Mouse (Mus musculus) C2C12 (cell line): ENCODE measurements around the gene Bcl11a. TPM values are rescaled to one million over a fixed set of nuclear protein-coding genes. Genes with fewer than 3 reads are reported as not detected.

Experiments used
- H3K27me3 ChIP-seq: one replicate; pipeline ENCODE4 v1.6.1; 2011; ENCODE audit not compliant: control insufficient read depth, insufficient read depth, insufficient read length
- H3K36me3 ChIP-seq: one replicate; pipeline ENCODE4 v1.6.1; 2011; ENCODE audit not compliant: control insufficient read depth, insufficient read depth
- H3K4me3 ChIP-seq: one replicate; pipeline ENCODE4 v1.5.1; 2011; ENCODE audit warnings: mild to moderate bottlenecking, control low read depth; ENCODE audit not compliant: poor library complexity, insufficient read depth, severe bottlenecking
- H3K79me2 ChIP-seq: one replicate; pipeline ENCODE4 v1.6.1; 2011; ENCODE audit not compliant: control insufficient read depth, insufficient read depth
- H3K79me3 ChIP-seq: one replicate; pipeline ENCODE4 v1.6.1; 2011; ENCODE audit warnings: low read depth, control low read depth
- H3ac ChIP-seq: one replicate; pipeline ENCODE3; 2011; ENCODE audit warnings: low read depth; ENCODE audit not compliant: control insufficient read depth, insufficient read length
- CEBPB ChIP-seq: IDR thresholded peaks from one replicate; pipeline ENCODE4 v1.6.1; 2011; ENCODE audit warnings: low read depth, mild to moderate bottlenecking, control low read depth, moderate library complexity
- CTCF ChIP-seq: IDR thresholded peaks from one replicate; pipeline ENCODE4 v1.5.1; 2011; ENCODE audit not compliant: control insufficient read depth, insufficient read depth, insufficient read length
- FOSL1 ChIP-seq: IDR thresholded peaks from one replicate; pipeline ENCODE4 v1.8.0; 2011; ENCODE audit warnings: mild to moderate bottlenecking, low read length; ENCODE audit not compliant: poor library complexity, insufficient read depth, severe bottlenecking
- MAX ChIP-seq: IDR thresholded peaks from one replicate; pipeline ENCODE4 v1.6.1; 2011; ENCODE audit warnings: mild to moderate bottlenecking, control low read depth
- MYOD1 ChIP-seq: IDR thresholded peaks from one replicate; pipeline ENCODE4 v1.6.1; 2011; ENCODE audit warnings: low read depth; ENCODE audit not compliant: control insufficient read depth, insufficient read length
- MYOG ChIP-seq: IDR thresholded peaks from one replicate; pipeline ENCODE4 v1.6.1; 2011; ENCODE audit not compliant: control insufficient read depth, insufficient read length; ENCODE audit errors: extremely low read depth
- USF1 ChIP-seq: IDR thresholded peaks from one replicate; pipeline ENCODE4 v1.6.1; 2011; ENCODE audit warnings: low read depth, mild to moderate bottlenecking, control low read depth, moderate library complexity
- polyA plus RNA-seq: library from polyadenylated mRNA; unstranded; fragments of >200 nt; fragmentation: generic; extraction: Trizol; gene quantifications from one replicate; pipeline ENCODE4 v1.2.1, GENCODE M21; 2012; ENCODE audit warnings: missing spikeins

Bcl11a gene
- polyA plus RNA-seq, 1 experiment, result not detected

DNA sequence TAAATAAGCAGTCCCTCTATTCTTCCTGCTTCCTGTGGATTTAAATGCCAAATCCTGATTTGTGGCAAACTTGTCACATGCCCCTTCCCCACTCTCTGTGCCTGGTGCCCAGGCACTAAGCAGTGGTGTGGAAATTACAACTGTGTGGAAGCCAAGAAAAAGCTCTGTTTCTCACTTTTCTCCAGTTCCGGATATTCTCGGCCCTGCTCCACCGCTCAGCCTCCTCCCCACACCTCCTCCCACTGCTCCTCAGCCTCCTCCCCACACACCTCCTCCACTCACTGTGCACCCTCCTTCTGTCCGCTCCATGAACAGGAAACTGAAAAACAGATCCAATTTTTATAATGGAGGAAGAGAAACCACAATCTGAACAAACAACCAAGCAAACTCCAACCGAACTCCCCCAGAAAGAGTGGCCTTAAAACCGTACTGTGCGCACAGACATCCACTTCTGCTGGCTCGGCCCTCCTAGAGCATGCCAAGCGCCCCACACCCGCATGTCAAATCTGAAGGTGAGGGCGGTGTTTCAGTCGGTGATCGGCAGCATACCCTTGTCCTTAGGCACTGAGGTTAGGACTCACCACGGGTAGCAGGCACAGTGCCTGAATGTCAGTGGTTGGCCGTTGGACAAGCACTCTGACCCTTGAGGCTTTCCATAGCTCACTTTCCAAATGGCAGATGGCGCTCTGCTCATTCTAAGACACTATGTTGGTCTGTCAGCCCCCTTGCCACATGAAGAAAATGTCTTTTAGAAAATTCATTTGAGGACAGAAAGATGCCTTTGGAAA is 66.5 kb downstream of the Bcl11a start:
- H3K27me3 ChIP-seq, result no peaks in the 10 kb centered on the region
- no peaks in the 10 kb centered on the region for H3K79me2 ChIP-seq
- H3ac ChIP-seq, result no peak overlapping the region
- H3K4me3 ChIP-seq, result no peak overlapping the region
- H3K36me3 ChIP-seq, result no peaks in the 10 kb centered on the region
- H3K79me3 ChIP-seq, result no peaks in the 10 kb centered on the region
- TF ChIP-seq CEBPB (no peak), CTCF (no peak), MYOG (no peak), FOSL1 (no peak), USF1 (no peak), MYOD1 (no peak), MAX (no peak)

GRCm38 (mm10) chr11:24146034-24146433 is 68.2 kb downstream of the Bcl11a start:
- Histone ChIP-seq H3ac (no peak overlapping the region), H3K79me2 (no peaks in the 10 kb centered on the region), H3K27me3 (no peaks in the 10 kb centered on the region), H3K79me3 (no peaks in the 10 kb centered on the region), H3K4me3 (no peak overlapping the region), H3K36me3 (no peaks in the 10 kb centered on the region)
- TF ChIP-seq CEBPB, result no peak
- TF ChIP-seq MYOD1, result no peak
- TF ChIP-seq USF1, result no peak
- no peak for TF ChIP-seq MAX
- no peak for TF ChIP-seq FOSL1
- TF ChIP-seq MYOG, result no peak
- no peak for TF ChIP-seq CTCF

DNA sequence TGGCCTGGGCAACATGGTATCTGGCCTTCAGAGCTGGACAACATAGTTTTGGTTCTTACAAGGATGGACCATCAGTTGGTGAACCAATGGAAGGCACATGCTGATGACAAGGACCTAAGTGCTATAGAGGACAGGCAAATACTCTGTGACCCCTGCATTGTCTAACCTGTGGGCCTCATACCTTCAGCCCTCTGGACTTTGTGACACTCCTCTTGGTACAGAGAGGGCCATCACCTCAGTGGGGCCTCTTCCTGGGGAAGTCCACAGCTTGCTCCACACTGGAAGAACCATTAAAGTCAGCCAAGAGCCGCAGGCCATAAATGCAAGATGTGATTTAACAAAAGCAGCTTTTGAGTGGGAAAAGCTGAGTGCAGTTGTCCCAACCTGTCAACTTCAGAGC is 68.6 kb downstream of the Bcl11a start:
- TF ChIP-seq USF1 (no peak), MYOG (no peak), FOSL1 (no peak), MYOD1 (no peak), MAX (no peak), CEBPB (no peak), CTCF (no peak)
- H3K79me2 ChIP-seq, result no peaks in the 10 kb centered on the region
- no peaks in the 10 kb centered on the region for H3K27me3 ChIP-seq
- H3ac ChIP-seq, result no peak overlapping the region
- no peak overlapping the region for H3K4me3 ChIP-seq
- H3K79me3 ChIP-seq, result no peaks in the 10 kb centered on the region
- no peaks in the 10 kb centered on the region for H3K36me3 ChIP-seq

DNA sequence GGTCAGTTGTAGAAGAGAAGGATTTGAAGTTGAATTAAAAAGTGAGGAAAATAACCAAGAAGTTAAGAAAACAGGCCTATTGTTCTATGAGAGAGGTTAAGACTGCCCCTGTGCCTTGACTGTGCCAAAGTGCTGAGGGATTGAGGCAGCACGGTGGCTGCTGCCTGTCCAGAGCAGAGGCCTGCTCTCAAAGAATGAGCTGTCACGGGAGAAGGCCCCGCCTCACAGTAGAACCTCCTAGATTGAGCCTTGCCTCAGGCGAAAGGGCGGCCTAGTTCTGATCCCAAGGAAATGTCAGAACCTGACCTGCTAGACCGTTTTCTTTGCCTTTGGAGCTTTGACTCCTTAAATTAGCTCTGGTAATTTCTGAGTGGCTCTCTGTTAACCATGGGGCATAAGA is 69.8 kb downstream of the Bcl11a start:
- no peaks in the 10 kb centered on the region for H3K36me3 ChIP-seq
- no peak for TF ChIP-seq MYOD1
- no peaks in the 10 kb centered on the region for H3K79me2 ChIP-seq
- no peaks in the 10 kb centered on the region for H3K27me3 ChIP-seq
- H3K79me3 ChIP-seq, result no peaks in the 10 kb centered on the region
- H3K4me3 ChIP-seq, result no peak overlapping the region
- H3ac ChIP-seq, result no peak overlapping the region

DNA sequence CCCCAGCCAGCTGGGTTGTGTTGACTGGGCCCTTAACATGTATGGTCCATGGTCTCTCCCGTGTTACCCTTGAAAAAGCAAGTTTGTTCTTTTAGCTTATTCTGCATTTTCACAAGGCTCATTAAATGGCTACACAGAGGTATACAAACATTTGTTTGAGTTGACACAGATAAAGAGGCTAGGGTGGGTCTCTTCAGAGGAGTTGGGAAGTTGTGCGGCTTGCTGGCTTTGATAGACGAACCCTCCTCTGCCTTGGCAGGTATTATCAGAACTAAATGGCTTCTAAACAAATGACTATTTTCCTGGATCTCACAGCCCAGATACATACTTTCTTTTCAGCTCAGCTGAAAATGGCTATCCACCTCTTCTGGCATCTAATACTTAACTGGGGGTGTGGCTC is 70.7 kb downstream of the Bcl11a start:
- Histone ChIP-seq H3K27me3 (no peaks in the 10 kb centered on the region), H3ac (no peak overlapping the region), H3K36me3 (no peaks in the 10 kb centered on the region), H3K79me3 (no peaks in the 10 kb centered on the region), H3K79me2 (no peaks in the 10 kb centered on the region), H3K4me3 (no peak overlapping the region)
- TF ChIP-seq CTCF, result no peak
- no peak for TF ChIP-seq MYOD1
- no peak for TF ChIP-seq MAX
- TF ChIP-seq CEBPB, result no peak
- no peak for TF ChIP-seq MYOG
- no peak for TF ChIP-seq FOSL1
- TF ChIP-seq USF1, result no peak

- Histone ChIP-seq H3K27me3 (no peaks in the 10 kb centered on the region), H3ac (no peak overlapping the region), H3K4me3 (no peak overlapping the region), H3K79me2 (no peaks in the 10 kb centered on the region), H3K79me3 (no peaks in the 10 kb centered on the region), H3K36me3 (no peaks in the 10 kb centered on the region)
- no peak for TF ChIP-seq MYOD1
These were observed 71.8 kb downstream of the Bcl11a start for GRCm38 (mm10) chr11:24149462-24150220.
